Mouse (Mus musculus) retina, postnatal 7 days (tissue): Measurements from ENCODE around the gene Hus1b.

Experiments used
- DNase-seq: peaks from one replicate; pipeline ENCODE4 v3.0.0-alpha.2; 2012; ENCODE audit warnings: low read depth, low spot score

Gene Hus1b

GRCm38 (mm10) chr13:30949181-30949580 lies 1.6 kb upstream of the Hus1b start:
- no peak for DNase-seq

DNA sequence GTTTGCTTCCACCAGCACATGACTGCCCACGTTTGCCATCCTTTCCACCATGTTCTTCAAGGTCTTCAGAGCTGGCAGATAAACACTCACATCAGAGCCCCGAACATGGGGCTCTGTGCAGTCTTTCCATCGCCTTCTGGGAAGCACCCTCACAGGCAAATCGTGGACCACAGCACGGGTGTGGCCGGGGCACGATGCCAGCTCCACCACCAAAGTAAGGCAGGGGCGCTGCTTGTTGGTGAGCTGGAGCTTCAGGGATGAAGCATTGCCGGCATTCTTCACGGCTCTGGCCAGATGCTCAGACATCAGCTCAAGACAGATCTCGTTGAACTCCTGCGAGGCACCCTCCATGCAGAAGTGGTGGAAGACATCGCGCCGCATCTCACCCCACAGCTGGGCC lies 430 bp downstream of the Hus1b start:
- DNase-seq, result no peak

DNA sequence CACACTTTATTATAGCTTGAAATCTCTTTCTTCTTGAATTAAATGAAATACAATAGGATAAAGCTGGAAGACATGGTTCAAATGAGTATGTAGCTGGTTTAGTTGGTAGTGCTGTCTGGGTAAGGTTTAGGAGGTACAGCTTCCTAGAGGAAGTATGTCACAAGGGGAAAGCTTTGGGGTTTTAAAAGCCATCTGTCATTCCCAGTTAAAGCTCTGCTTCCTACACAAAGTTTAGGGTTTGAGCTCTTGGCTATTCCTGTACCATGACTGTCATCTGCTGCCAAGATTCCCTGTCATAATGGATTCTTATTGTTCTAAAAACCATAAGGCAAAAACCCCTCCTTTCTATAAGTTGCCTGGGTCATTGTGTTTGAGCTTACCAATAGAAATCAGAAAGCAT lies 1.8 kb downstream of the Hus1b start:
- no peak for DNase-seq

GRCm38 (mm10) chr13:30932972-30933371 lies 14.6 kb downstream of the Hus1b start:
- no peak for DNase-seq

DNA sequence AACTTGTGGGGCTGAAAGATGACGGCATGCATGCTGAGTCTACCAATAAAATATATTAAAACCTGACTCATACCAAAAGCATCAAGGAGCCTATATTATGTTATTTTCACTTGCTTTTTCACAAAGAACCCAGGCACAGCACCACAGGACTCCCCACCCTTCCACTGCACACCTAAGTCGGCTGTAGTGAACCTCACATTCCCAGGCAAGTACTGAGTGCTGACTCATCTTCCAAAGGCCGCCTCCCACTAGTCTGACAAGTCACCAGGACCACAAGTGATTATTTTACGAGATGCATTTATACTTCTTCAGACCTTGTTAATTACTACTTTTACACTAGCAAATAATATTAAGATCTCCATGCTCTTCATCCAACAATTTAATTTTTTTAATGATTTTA lies 15.9 kb downstream of the Hus1b start:
- no peak for DNase-seq

DNA sequence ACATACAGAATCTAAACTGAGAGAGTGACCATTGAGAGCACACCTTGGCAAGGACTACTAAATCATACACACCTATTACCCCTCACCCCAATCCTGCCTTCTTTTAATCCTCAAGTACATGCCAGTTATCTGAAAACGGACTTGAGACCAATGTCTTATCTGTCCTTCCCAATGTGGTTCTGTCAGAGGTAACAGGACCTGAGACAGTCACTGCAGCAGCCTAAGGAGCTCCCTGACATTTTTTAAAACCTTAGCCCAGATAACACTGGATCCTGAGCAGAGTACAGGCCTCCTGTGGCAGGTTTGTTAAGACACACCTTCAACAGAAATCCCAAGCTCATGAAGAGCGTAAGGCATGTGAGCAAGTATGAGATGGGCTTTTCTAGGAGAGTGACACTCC lies 18.4 kb downstream of the Hus1b start:
- DNase-seq, result no peak

- DNase-seq, result no peak
Measured at GRCm38 (mm10) chr13:30924269-30924668, 23.3 kb downstream of the Hus1b start.

GRCm38 (mm10) chr13:30921914-30922313 lies 25.6 kb downstream of the Hus1b start:
- DNase-seq, result no peak

- DNase-seq, result no peak
Measured at GRCm38 (mm10) chr13:30913757-30914156, 33.8 kb downstream of the Hus1b start.

- no peak for DNase-seq
Measured at GRCm38 (mm10) chr13:30913028-30913427, 34.5 kb downstream of the Hus1b start.

DNA sequence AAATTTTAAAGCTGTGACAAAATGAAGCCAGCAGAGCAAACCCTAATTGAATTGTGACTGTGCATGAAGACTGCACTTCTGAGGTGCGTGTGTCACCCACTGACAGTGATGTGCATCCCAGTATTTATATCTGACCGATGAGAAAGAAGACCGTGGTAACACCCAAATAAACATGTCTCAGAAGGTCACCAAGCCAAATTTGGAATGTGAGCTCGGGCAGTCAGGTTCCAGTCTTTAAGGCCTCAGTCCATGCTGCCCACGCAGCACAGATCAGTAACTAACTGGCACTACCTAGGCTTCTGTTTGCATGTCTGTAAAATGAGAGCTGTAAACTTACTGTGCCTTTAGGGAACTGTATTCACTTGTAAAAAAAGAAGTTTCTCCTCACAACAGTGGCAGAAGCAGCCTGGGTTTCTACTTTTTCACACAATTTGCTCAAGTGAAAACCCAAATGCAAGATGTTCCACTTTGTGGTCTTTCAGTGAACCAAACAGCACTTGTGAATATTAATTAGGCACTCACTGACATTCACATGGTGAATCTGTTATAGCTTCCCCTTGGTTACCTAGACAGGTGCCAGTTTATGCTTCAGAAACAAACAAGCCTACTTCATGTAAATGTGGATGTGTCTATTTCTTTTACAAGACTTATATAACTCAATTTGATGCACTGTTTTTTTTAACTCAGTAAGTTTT lies 35.5 kb downstream of the Hus1b start:
- DNase-seq, result no peak

GRCm38 (mm10) chr13:30910889-30911288 lies 36.7 kb downstream of the Hus1b start:
- no peak for DNase-seq

GRCm38 (mm10) chr13:30902286-30902685 lies 45.3 kb downstream of the Hus1b start:
- DNase-seq, result no peak

GRCm38 (mm10) chr13:30901387-30902041 lies 46.0 kb downstream of the Hus1b start:
- DNase-seq, result no peak
